Mouse (Mus musculus) stomach, embryonic 14.5 days (tissue): Measurements from ENCODE around the gene Fbxo47. TPM values are rescaled to one million over a fixed set of nuclear protein-coding genes. Genes with fewer than 3 reads are reported as not detected.
A peak's percentile ranks its signal among the peaks of the same experiment; 100 is the strongest.
"Not testable (repeated sequence)": the region's sequence is repeated elsewhere in the genome, so short reads cannot be mapped to it uniquely, and the experiment has no call there.

Experiments
- ATAC-seq: fragments of 200-750 bp; cut with Nextera tagmentation; 2 replicates; pipeline ENCODE4 v1.8.0; 2017; ENCODE audit warnings: low read depth, moderate TSS enrichment; ENCODE audit not compliant: insufficient number of reproducible peaks, insufficient read depth, low FRiP score
- H3K27ac ChIP-seq: fragments of 300-500 bp; sonication (generic); 2 replicates; pipeline ENCODE4 v1.5.1; 2014; ENCODE audit warnings: mild to moderate bottlenecking, low read length, moderate library complexity, mixed read lengths
- H3K27me3 ChIP-seq: fragments of 300-500 bp; sonication (generic); 2 replicates; pipeline ENCODE4 v1.6.1; 2014; ENCODE audit warnings: low read length, control low read depth, mixed read lengths; ENCODE audit not compliant: control insufficient read depth, insufficient read depth
- H3K36me3 ChIP-seq: fragments of 300-500 bp; sonication (generic); 2 replicates; pipeline ENCODE4 v1.6.1; 2014; ENCODE audit warnings: mild to moderate bottlenecking, control low read depth, low read length, moderate library complexity, mixed read lengths; ENCODE audit not compliant: control insufficient read depth, insufficient read depth
- H3K4me1 ChIP-seq: fragments of 300-500 bp; sonication (generic); 2 replicates; pipeline ENCODE4 v1.6.1; 2014; ENCODE audit warnings: low read length, control low read depth, mixed read lengths; ENCODE audit not compliant: control insufficient read depth, insufficient read depth
- H3K4me2 ChIP-seq: fragments of 300-500 bp; sonication (generic); replicated peaks from 2 replicates; pipeline ENCODE4 v1.6.1; 2014; ENCODE audit warnings: low read depth, low read length, control low read depth
- H3K4me3 ChIP-seq: fragments of 300-500 bp; sonication (generic); 2 replicates; pipeline ENCODE4 v1.5.1; 2014; ENCODE audit warnings: low read depth, low read length, control low read depth
- H3K9ac ChIP-seq: fragments of 300-500 bp; sonication (generic); replicated peaks from 2 replicates; pipeline ENCODE4 v1.6.1; 2014; ENCODE audit warnings: low read depth, mild to moderate bottlenecking, control low read depth, low read length, moderate library complexity, mixed read lengths
- H3K9me3 ChIP-seq: fragments of 300-500 bp; sonication (generic); 2 replicates; pipeline ENCODE4 v1.6.1; 2016; ENCODE audit warnings: low read depth, low read length, control low read depth; ENCODE audit not compliant: control insufficient read depth
- WGBS: fragments of 180-500 bp; shearing (Covaris S2); extraction: QIAGEN DNeasy Blood & Tissue Kit; methylation state at CpG from one replicate; pipeline ENCODE4 v1.1.7; 2014; 5-methylcytosine and 5-hydroxymethylcytosine counted together
- polyA plus RNA-seq: library from polyadenylated mRNA; unstranded; fragments of >200 nt; fragmentation: Nextera tagmentation; extraction: Ambion mirVana; gene quantifications from 2 replicates; pipeline ENCODE4 v1.2.1, GENCODE M21; 2014

The Fbxo47 gene
- polyA plus RNA-seq, 1 experiment from 2014 or later = 0.29 TPM

DNA sequence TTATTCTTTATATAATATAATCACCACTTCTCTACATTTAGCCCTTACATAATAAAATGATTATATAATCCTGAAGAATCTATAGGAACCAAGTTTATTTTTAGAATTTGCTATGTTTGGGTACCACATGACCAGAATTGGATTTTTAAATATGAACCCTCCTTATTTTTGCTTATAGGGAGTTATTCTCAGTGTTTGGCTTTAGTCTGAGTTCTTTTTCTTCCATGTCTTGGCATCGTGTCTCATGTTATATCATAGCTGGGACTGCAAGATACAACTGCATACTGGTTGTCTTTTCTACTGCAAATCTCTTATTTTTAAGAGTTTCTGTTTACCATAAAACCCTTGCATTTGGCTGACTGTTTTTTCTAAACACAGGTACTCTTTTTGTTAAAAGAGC lies 9.6 kb downstream of the Fbxo47 start:
- Histone ChIP-seq H3K9ac (no peak overlapping the region), H3K4me2 (no peak overlapping the region), H3K4me1 (no peaks in the 10 kb centered on the region), H3K36me3 (no peaks in the 10 kb centered on the region), H3K9me3 (no peaks in the 10 kb centered on the region), H3K27ac (no peak overlapping the region), H3K27me3 (no peaks in the 10 kb centered on the region), H3K4me3 (no peak overlapping the region)
- WGBS = 75% methylated on average over 1 of the region's 1 CpGs
- no peak for ATAC-seq

DNA sequence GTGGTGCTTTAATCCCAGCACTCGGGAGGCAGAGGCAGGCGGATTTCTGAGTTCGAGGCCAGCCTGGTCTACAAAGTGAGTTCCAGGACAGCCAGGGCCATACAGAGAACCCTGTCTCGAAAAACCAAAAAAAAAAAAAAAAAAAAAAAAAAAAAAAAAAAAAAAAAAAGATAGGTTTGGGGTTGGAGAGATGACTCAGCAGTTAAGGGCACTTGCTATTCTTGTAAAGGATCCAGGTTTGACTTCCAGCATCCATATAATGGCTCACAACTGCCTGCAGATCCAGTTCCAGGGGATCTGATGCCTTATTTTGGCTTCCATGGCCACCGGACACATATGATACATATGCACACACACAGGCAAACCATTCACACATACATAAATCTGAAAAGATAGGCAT lies 11.6 kb downstream of the Fbxo47 start:
- not testable (repeated sequence) for H3K9ac ChIP-seq, H3K27me3 ChIP-seq, H3K4me3 ChIP-seq, H3K4me1 ChIP-seq, ATAC-seq, H3K4me2 ChIP-seq, H3K27ac ChIP-seq, H3K36me3 ChIP-seq, H3K9me3 ChIP-seq
- 80% methylated on average over 5 of the region's 5 CpGs for WGBS

DNA sequence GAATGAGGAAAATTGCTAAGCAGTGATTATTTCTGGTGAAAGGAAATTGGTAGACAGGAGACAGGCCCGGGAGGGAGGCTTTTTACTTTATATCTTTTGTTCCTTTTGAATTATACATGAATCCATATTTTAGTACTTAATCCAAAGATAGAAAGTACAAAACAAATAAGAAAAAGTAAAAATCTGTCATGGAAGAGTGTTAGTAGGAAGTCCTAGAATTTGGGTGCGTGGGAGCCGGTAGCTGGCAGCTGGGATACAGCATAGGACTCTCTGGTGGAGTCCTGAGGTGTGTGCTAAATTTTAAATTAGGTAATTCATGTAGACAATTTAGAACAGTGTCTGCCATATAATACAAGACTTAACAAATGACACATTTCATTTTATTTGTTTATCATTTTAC lies 16.4 kb downstream of the Fbxo47 start:
- H3K27me3 ChIP-seq = no peaks in the 10 kb centered on the region
- no peaks in the 10 kb centered on the region for H3K4me1 ChIP-seq
- no peak for ATAC-seq
- H3K4me3 ChIP-seq = no peak overlapping the region
- no peak overlapping the region for H3K27ac ChIP-seq
- no peaks in the 10 kb centered on the region for H3K36me3 ChIP-seq
- no peak overlapping the region for H3K4me2 ChIP-seq
- 86% methylated on average over 3 of the region's 3 CpGs for WGBS
- H3K9me3 ChIP-seq = no peaks in the 10 kb centered on the region
- H3K9ac ChIP-seq = no peak overlapping the region

DNA sequence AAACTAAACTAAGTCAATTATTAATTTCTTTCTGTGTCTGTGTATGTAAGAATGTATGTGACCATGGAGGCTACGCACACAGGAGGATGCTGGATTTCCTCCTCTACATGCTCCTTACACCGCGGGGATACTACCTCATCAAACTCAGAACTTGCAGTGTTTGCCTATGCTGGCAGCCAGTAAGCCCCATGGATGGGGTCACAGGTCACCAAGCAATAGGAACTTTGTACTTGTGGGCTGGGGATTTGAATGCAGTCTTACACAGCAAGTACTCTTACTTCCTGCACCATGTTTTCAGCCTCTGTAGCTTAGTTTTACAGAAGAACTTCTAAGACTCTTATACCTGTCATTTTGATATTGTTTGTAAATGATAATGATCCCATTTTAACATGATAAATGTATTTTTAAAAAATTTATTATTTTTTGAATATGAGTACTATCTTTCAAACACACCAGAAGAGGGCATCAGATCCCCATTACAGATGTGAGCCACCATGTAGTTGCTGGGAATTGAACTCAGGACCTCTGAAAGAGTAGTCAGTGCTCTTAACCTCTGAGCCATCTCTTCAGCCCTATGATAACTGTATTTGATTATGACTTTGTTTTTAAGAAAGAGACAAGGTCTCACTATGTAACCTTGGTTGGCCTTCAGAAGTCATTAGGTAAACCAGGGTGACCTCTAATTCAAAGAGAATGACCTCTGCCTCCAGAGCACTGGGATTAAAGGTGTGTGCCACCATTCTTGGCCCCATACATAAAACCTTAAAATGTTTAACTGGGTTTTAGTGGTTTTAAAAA lies 17.7 kb downstream of the Fbxo47 start:
- H3K4me3 ChIP-seq = no peak overlapping the region
- no peak for ATAC-seq
- H3K9ac ChIP-seq = no peak overlapping the region
- no peaks in the 10 kb centered on the region for H3K36me3 ChIP-seq
- no peaks in the 10 kb centered on the region for H3K27me3 ChIP-seq
- H3K4me2 ChIP-seq = no peak overlapping the region
- no peaks in the 10 kb centered on the region for H3K4me1 ChIP-seq
- H3K9me3 ChIP-seq = no peaks in the 10 kb centered on the region
- H3K27ac ChIP-seq = no peak overlapping the region
- WGBS = 88% methylated on average over 3 of the region's 3 CpGs

DNA sequence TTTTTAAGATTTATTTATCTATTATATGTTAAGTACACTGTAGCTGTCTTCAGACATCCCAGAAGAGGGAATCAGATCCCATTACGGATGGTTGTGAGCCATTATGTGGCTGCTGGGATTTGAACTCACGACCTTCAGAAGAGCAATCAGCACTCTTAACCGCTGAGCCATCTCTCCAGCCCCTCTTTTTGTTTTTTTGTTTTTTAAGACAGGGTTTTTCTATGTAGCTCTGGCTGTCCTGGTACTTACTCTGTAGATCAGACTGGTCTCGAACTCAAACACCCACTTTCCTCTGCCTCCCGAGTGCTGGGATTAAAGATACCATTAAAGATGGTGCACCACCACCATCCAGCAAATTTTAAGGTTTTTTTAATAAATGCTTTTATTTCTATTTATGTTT lies 18.5 kb downstream of the Fbxo47 start:
- Histone ChIP-seq H3K4me2 (no peak overlapping the region), H3K4me3 (no peak overlapping the region), H3K9me3 (no peaks in the 10 kb centered on the region), H3K36me3 (no peaks in the 10 kb centered on the region), H3K27me3 (no peaks in the 10 kb centered on the region), H3K9ac (no peak overlapping the region), H3K27ac (no peak overlapping the region), H3K4me1 (no peaks in the 10 kb centered on the region)
- no peak for ATAC-seq
- 88% methylated on average over 5 of the region's 5 CpGs for WGBS

DNA sequence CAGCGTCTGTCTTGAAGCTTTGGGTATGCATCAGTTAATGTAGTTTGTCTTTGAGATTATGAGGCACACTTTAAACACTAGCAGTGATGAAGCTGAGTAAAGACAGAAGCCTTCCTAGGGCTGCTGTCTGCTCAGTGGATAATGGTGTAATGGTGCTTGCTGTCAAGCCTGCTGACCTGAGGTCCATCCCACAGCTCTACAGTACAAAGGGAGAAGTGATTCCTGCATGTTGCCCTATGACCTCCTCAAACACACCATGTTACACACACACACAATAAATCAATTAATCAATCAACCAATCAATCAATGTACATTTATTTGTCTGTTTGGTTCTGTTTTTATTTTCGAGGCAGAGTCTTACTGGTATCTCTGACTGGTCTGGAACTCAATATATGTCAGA lies 21.8 kb downstream of the Fbxo47 start:
- Histone ChIP-seq H3K4me3 (no peak overlapping the region), H3K27me3 (no peaks in the 10 kb centered on the region), H3K27ac (no peak overlapping the region), H3K9ac (no peak overlapping the region), H3K4me2 (no peak overlapping the region), H3K4me1 (no peaks in the 10 kb centered on the region), H3K9me3 (no peaks in the 10 kb centered on the region), H3K36me3 (no peaks in the 10 kb centered on the region)
- 55% methylated on average over 2 of the region's 2 CpGs for WGBS
- no peak for ATAC-seq

DNA sequence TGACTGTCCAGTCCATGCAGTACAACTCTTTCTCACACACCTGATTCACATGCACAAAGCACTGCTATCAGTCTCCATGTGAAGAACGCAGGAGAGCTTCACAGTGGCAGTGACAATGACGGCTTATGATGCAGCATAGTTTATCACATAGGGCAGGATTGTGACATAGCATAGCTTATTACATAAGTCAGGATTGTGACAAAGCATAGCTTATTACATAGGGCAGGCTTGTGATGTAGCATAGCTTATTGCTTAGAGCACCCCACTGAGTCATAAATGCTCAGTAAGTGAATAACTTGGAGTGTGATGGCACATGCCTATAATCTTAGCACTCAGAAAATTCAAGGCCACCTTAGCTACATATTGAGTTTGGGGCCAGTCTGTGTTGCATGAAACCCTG lies 28.5 kb downstream of the Fbxo47 start:
- H3K4me2 ChIP-seq = no peak overlapping the region
- no peak overlapping the region for H3K4me3 ChIP-seq
- ATAC-seq = no peak
- WGBS = 81% methylated on average over 2 of the region's 2 CpGs
- H3K4me1 ChIP-seq = no peaks in the 10 kb centered on the region
- no peaks in the 10 kb centered on the region for H3K9me3 ChIP-seq
- no peaks in the 10 kb centered on the region for H3K36me3 ChIP-seq
- H3K27ac ChIP-seq = no peak overlapping the region
- no peak overlapping the region for H3K9ac ChIP-seq
- no peaks in the 10 kb centered on the region for H3K27me3 ChIP-seq

DNA sequence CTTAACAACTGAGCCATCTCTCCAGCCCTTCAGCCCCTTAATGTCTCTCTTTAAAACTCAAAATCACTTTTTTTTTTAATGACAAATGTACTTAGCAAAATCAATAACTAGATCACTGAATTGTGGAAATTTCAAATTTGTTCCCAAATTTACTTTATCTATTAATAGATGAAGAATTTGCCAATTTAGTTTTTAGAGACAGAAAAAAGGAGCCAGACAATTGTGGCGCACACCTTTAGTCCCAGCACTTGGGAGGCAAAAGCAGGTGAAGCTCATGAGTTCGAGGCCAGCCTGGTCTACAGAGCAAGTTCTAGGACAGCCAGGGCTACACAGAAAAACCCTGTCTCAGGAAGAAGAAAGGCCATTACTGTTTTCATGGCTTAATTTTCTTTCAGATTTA lies 32.4 kb downstream of the Fbxo47 start:
- Histone ChIP-seq H3K27me3 (no peaks in the 10 kb centered on the region), H3K36me3 (no peaks in the 10 kb centered on the region), H3K4me1 (no peaks in the 10 kb centered on the region), H3K9ac (no peak overlapping the region), H3K4me2 (no peak overlapping the region), H3K4me3 (no peak overlapping the region), H3K27ac (no peak overlapping the region), H3K9me3 (no peaks in the 10 kb centered on the region)
- no peak for ATAC-seq
- WGBS = 94% methylated on average over 2 of the region's 2 CpGs

DNA sequence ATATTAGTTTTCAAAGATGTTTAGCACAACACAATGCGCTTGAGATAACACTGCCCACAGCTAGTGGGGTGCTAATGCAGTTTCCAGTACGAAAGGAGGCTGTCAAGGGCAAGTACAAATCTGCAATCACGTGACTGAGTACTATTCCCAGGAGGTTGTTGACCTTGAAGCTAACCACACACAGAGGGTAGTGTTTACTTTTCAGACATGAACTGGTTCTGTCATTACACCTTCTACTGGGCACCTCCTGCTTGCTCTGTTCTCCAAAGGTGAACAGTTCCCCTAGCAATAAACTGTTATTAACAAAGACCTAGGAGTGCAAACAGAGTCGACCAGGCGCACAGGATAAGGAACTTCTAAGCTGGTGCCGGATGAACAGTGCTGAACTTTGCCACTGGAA lies 33.6 kb downstream of the Fbxo47 start:
- Histone ChIP-seq H3K36me3 (no peaks in the 10 kb centered on the region), H3K9ac (no peak overlapping the region), H3K4me2 (no peak overlapping the region), H3K4me3 (no peak overlapping the region), H3K4me1 (no peaks in the 10 kb centered on the region), H3K9me3 (no peaks in the 10 kb centered on the region), H3K27ac (no peak overlapping the region), H3K27me3 (no peaks in the 10 kb centered on the region)
- 38% methylated on average over 6 of the region's 6 CpGs for WGBS
- ATAC-seq = peak; percentile 84
